Mouse (Mus musculus) bone marrow, adult 2 months (tissue): Measurements from ENCODE around the gene Krt12.

Experiments used
- CTCF ChIP-seq: fragments of 200-500 bp; IDR thresholded peaks from 2 replicates; pipeline ENCODE4 v1.5.1; 2011; ENCODE audit warnings: low read length, control low read depth; ENCODE audit not compliant: control insufficient read depth, insufficient read depth
- POLR2A ChIP-seq: fragments of 200-500 bp; IDR thresholded peaks from 2 replicates; pipeline ENCODE4 v1.6.1; 2011; ENCODE audit warnings: low read depth, mild to moderate bottlenecking, control low read depth, low read length, borderline replicate concordance; ENCODE audit not compliant: control insufficient read depth

DNA sequence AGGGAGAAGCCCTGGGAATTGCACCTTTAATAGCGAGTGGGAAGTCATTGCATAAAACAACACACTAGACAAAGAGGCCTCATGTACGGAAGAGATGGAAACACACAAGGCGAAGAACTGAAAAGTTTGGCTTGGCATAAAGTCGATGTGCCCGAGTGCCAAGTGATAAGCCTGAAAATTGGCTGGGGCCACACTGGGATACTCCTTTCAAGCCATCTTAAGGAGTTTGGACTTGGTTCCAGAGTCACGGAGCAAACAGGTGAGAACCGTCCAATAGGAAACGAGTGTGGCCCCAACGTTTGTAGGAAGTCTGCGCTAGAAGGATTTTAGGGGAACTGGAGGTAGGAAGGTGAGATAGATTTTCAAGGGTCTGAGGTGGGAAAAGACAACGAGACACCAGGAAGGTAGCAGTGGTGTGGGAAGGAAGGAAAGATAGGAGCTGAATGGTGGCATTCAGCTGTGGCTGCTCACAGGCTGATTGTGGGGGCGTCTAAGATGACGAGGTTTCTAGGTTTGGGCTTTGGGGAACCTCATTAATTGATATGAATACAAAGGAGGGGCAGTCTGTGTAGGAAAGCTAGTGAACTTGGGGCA lies 22.0 kb downstream of the Krt12 start:
- no peak for TF ChIP-seq POLR2A
- no peak for TF ChIP-seq CTCF
